Mouse (Mus musculus) heart, embryonic 10.5 days (tissue): Measurements from ENCODE around the gene Calr. TPM values are rescaled to one million over a fixed set of nuclear protein-coding genes. Genes with fewer than 3 reads are reported as not detected.

Experiments used
- DNase-seq: peaks from one replicate; pipeline ENCODE4 v3.0.0-alpha.2; 2017; ENCODE audit warnings: low spot score
- H3K27ac ChIP-seq: fragments of 300-500 bp; sonication (generic); 2 replicates; pipeline ENCODE4 v1.5.1; 2016; ENCODE audit warnings: mild to moderate bottlenecking
- H3K27me3 ChIP-seq: fragments of 300-500 bp; sonication (generic); 2 replicates; pipeline ENCODE4 v1.6.1; 2016; ENCODE audit warnings: mild to moderate bottlenecking; ENCODE audit not compliant: poor library complexity, insufficient read depth, severe bottlenecking
- H3K36me3 ChIP-seq: fragments of 300-500 bp; sonication (generic); 2 replicates; pipeline ENCODE4 v1.6.1; 2016; ENCODE audit warnings: mild to moderate bottlenecking, moderate library complexity
- H3K4me1 ChIP-seq: fragments of 300-500 bp; sonication (generic); 2 replicates; pipeline ENCODE4 v1.6.1; 2016; ENCODE audit warnings: mild to moderate bottlenecking
- H3K4me3 ChIP-seq: fragments of 300-500 bp; sonication (generic); 2 replicates; pipeline ENCODE4 v1.5.1; 2016; ENCODE audit warnings: mild to moderate bottlenecking, moderate library complexity
- H3K9me3 ChIP-seq: fragments of 300-500 bp; sonication (generic); 2 replicates; pipeline ENCODE4 v1.6.1; 2016; ENCODE audit warnings: mild to moderate bottlenecking, moderate library complexity
- WGBS: fragments of 180-500 bp; shearing (Covaris S2); methylation state at CpG from one replicate; pipeline ENCODE4 v1.1.7; 2016; 5-methylcytosine and 5-hydroxymethylcytosine counted together
- polyA plus RNA-seq: library from polyadenylated mRNA; unstranded; fragments of >200 nt; fragmentation: Nextera tagmentation; extraction: Ambion mirVana; gene quantifications from 2 replicates; pipeline ENCODE4 v1.2.1, GENCODE M21; 2016

Gene Calr
- polyA plus RNA-seq, 1 experiment from 2014 or later = 1,047 TPM

DNA sequence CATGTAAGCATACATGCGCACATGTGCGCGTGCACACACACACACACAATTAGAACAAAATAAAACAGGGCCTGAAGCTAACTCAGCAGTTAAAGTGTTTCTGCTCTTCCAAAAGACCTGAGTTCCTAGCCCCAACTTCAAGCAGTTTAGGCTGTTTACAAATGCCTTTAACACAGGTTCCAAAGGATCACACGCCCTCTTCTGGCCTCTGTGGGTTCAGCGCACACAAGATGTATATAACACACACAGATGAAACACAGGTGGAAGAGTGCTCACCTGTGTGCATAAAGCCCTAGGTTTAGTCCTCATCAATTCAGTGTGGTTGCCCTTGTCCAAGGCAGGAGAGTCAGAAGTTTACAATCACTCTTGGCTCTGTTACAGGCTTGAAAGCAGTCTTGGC is 40.7 kb downstream of the Calr start:
- H3K4me1 ChIP-seq = peaks cover 12% of the 10 kb centered on the region
- peaks cover 4% of the 10 kb centered on the region; the same call in 1 of the 2 replicates for H3K9me3 ChIP-seq
- H3K4me3 ChIP-seq = no peak overlapping the region
- DNase-seq = no peak
- WGBS = 94% methylated on average over 5 of the region's 5 CpGs
- no peaks in the 10 kb centered on the region for H3K36me3 ChIP-seq
- no peak overlapping the region for H3K27ac ChIP-seq
- H3K27me3 ChIP-seq = peaks cover 88% of the 10 kb centered on the region

DNA sequence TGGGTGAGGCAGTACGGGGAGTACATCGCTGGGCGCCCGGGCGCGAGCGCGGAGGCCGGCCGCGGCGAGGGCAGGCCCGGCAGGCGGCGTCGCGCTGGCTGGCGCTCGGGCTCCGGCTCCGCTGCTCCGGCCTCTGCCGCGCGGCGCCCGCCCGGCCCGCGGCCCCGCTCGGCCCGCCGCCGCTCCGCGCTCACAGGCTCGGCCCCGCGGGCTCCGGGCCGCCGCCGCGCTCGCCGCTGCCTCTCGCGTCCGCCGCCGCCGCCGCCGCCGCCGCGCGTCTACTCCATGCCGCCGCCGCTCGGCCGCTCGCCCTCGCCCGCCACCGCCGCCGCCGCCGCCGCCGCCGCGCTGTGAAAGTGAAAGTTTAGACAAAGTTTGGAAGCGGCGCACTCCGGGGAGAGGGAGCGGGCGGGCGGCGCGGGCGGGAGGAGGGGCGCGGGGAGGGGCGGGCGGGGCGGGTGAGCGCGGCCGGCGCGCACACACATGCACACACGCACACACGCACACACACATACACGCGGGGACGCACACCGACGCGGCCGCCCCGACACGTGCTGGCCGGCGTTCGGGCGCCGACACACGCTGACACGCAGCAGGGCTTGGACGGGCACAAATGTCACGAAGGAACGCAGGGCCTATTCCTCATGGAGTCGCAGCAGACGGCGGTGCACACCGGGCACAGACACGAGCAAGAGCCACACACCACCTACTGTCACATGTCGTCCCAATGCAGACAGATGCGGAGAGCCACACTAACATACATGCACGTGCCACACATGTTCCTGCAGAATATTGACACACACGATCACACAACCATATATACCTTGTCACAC is 46.5 kb downstream of the Calr start, which contains the start of gene Nfix:
Nfix (minus strand) TSS at position 346 of the 833 bp plus-strand sequence.
- peaks cover 95% of the 10 kb centered on the region for H3K27me3 ChIP-seq
- H3K36me3 ChIP-seq = no peaks in the 10 kb centered on the region; the same call in 1 of the 2 replicates
- 23% methylated on average over 106 of the region's 125 CpGs for WGBS
- DNase-seq = no peak
- H3K4me1 ChIP-seq = peaks cover 13% of the 10 kb centered on the region; the same call in 1 of the 2 replicates
- no peaks in the 10 kb centered on the region for H3K9me3 ChIP-seq
- peak within 1 kb of the TSS; percentile 79 for H3K27ac ChIP-seq
- peak within 1 kb of the TSS; percentile 69 for H3K4me3 ChIP-seq

DNA sequence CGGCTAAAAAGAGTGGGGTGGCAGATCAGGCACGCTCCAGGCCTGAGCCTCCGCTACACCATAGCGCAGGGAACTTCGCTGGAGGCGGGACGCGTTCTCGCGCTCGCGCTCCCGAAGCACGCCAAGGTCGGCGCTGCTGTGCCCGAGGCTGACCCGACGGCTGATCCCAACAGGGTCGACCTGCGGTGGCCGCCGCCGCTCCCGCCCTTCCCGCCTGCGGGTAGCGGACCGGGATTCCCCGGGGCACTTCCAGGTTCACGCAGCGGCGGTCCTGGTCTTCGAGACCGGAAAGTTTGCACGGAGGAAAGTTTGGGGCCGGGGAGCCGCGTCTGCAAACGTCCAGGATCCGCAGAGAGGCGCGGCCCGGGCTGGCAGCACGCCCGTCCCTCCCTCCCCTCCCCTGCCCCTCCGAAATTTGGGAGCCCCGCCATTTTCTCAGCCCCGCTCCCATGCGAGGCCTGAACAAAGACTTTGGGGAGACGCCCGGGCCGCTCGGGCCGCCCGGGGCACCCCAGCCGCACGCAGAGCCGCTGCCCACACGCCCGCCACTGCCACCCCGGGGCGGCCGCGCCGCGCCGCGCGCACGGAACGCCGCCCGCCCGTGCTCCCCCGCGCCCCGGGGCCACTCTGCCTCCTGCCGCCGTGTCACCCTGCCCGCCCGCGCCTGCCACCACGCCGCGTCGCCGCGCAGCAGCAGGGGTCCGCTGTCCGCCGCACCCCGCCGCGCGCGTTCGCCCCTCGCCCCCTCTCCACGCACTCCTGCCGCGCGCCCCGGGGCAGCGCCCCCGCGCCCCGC is 47.4 kb downstream of the Calr start:
- Histone ChIP-seq H3K9me3 (no peaks in the 10 kb centered on the region), H3K4me3 (peak overlapping the region; percentile 69), H3K27me3 (peaks cover 95% of the 10 kb centered on the region), H3K36me3 (no peaks in the 10 kb centered on the region; the same call in 1 of the 2 replicates), H3K27ac (peak overlapping the region; percentile 79), H3K4me1 (peaks cover 13% of the 10 kb centered on the region; the same call in 1 of the 2 replicates)
- under 1% methylated on average over 97 of the region's 108 CpGs for WGBS
- peak; percentile 76 for DNase-seq

DNA sequence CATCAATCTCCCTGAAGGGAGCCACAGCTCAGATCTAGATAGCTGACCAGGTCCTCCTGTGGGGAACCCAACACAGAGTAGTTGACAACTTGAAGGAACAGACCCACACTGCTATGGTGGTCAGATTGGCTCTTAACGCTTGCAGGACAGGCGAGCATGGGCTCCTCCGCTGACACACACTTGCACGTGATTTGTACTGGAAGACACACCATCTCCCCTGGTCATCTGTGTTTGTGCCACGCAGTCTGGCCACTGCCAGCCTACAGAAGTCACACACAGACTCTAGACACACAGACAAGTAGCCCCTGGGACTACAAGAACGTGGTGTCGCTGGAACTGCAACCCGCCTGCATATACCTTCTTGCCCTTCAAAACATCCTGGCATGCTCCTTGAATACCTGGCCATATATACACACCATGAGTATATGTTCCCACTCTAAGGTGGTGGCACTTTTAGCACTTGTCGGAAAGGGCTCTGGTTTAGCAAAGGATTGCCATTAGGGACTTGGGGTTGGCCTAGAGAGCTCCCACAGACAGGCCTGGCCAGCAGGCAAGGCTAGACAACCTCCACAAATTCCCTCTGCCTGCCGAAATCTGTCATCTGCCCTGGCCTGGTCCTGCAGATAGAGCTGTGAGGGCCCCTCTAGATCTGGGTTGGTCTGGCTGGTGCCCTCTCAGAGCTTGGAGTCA is 48.1 kb downstream of the Calr start:
- Histone ChIP-seq H3K4me3 (peak overlapping the region; percentile 69), H3K27ac (peak overlapping the region; percentile 79), H3K4me1 (peaks cover 18% of the 10 kb centered on the region), H3K36me3 (no peaks in the 10 kb centered on the region; the same call in 1 of the 2 replicates), H3K9me3 (no peaks in the 10 kb centered on the region), H3K27me3 (peaks cover 95% of the 10 kb centered on the region)
- no peak for DNase-seq
- WGBS = 42% methylated on average over 10 of the region's 10 CpGs

DNA sequence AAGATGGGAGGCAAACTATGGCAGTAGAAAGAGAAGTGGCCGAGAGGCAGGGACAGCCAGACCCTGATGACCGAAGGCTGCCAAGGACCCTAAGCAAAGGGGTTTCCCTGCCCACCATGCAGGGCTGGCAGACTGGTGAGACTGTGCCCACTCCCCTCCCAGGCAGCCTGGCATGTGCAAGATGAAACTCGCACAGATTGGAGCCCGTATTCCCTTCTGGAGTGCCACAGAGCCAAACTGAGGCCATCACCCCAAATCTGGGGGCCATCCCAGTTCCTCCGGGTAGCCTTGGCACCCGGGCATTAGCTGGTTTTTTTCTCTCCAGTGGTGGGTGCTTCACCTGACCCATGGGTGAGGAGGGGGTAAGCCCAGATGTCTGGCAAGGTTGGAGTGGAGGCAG is 48.8 kb downstream of the Calr start:
- Histone ChIP-seq H3K4me1 (peaks cover 18% of the 10 kb centered on the region), H3K9me3 (no peaks in the 10 kb centered on the region), H3K4me3 (no peak overlapping the region), H3K27me3 (peaks cover 95% of the 10 kb centered on the region), H3K27ac (no peak overlapping the region), H3K36me3 (no peaks in the 10 kb centered on the region; the same call in 1 of the 2 replicates)
- no peak for DNase-seq
- 66% methylated on average over 6 of the region's 6 CpGs for WGBS

DNA sequence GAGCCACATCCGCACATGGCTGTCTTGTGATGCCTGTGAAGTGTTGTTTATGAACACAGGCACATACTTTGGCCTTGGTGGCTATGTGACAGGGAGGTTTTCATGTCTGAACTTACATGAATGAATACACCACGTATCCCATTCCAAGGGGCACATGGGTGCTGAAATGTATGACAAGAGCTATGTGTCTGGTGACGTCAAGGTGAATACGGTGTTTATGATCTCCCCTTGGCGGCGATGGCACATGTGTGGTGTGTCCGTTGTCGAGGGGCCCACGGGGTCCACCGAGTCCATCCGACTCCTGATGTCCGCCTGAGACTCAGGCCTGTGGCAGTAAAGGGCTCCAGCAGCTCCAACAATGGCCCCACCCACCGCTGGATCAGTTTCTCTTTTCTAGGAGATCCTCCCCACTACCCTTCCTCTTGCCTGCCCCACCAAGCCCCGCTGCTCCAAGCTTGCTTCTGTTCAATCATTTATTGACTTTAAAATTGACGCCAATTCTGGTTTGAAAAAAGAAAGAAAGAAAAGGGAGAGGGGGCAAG is 49.4 kb downstream of the Calr start:
- WGBS = 74% methylated on average over 15 of the region's 15 CpGs
- Histone ChIP-seq H3K4me1 (peaks cover 18% of the 10 kb centered on the region), H3K36me3 (no peaks in the 10 kb centered on the region; the same call in 1 of the 2 replicates), H3K27ac (no peak overlapping the region), H3K9me3 (no peaks in the 10 kb centered on the region), H3K27me3 (peaks cover 95% of the 10 kb centered on the region), H3K4me3 (no peak overlapping the region)
- DNase-seq = no peak

DNA sequence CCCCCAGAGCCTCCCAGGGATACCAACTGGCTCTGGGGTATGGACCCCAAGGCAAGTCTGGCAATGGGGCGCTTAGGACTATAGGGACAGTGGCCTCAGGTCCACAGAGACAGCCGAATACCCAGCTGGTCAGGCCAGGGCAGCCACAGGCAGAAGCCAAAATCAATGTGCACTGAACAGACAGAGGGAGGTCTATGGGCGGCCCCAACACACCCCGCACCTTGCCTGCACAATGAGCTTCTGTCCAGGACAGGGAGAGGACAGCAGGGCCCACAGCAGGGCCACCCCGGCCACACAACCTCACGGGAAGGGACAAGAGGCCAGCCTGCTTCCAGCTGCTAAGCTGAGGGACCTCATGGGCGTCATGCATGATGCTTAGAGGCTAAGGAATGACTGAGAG is 52.2 kb downstream of the Calr start:
- no peaks in the 10 kb centered on the region for H3K9me3 ChIP-seq
- no peak overlapping the region for H3K4me3 ChIP-seq
- 51% methylated on average over 7 of the region's 7 CpGs for WGBS
- H3K27ac ChIP-seq = no peak overlapping the region
- peaks cover 100% of the 10 kb centered on the region for H3K27me3 ChIP-seq
- DNase-seq = no peak
- H3K36me3 ChIP-seq = no peaks in the 10 kb centered on the region; the same call in 1 of the 2 replicates
- peaks cover 17% of the 10 kb centered on the region for H3K4me1 ChIP-seq

DNA sequence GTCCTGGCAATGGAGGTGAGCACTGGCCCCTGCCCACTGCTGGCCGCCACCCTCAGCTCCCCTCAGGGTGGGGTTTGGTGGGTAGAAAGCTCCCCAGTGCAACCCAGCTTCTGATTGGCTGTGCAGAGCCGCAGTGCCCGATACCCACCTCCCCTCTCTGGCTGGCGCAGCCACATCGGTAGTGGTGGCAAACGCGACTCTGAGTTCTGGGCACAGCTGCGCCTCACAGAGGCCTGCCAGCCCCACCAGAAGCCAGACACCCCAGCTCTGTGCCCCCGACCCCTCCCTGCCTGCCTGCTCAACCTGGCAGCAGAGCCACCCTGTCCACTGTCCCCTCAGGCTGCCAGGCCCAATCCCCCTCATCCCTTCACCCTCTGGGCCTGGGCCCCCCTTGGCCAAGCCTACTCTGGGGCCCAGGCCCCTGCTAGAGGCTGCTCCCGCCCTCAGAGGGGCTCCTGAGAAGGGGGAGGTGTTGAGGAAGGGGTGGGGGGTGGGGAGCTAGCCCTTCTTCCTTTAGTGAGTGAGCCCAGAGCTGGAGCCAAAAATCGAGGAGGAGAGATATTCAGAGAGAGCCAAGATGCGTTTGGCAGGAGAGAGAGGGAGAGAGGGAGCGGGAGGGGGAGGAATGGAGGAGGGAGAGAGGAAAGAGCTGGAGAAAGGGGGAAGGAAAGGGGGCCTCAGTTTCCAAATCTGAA is 52.8 kb downstream of the Calr start:
- H3K36me3 ChIP-seq = no peaks in the 10 kb centered on the region; the same call in 1 of the 2 replicates
- H3K9me3 ChIP-seq = no peaks in the 10 kb centered on the region
- DNase-seq = no peak
- H3K4me3 ChIP-seq = peak overlapping the region; percentile 6; the same call in 1 of the 2 replicates
- H3K4me1 ChIP-seq = peaks cover 12% of the 10 kb centered on the region
- peaks cover 100% of the 10 kb centered on the region for H3K27me3 ChIP-seq
- WGBS = 55% methylated on average over 12 of the region's 13 CpGs
- H3K27ac ChIP-seq = peak overlapping the region; percentile 48; the same call in 1 of the 2 replicates

DNA sequence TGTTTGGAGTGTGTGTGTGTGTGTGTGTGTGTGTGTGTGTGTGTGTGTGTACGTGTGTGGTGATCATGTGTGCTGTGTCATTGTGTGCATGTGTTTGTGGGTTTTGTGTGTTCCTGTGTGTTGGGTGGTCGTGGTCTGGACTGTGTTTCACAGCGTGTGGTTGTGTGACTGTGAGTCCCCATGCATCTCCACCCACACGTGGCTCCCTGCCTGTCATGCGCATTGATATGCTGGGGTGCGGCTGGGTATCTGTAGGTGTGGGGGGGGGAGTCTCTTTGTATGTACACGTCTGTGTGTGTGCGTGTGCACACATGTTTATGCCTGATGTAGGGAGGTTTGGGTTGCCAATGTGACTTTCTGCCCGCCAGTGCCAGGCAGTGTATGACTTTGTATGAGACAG is 53.6 kb downstream of the Calr start:
- Histone ChIP-seq H3K4me3 (no peak overlapping the region), H3K36me3 (no peaks in the 10 kb centered on the region), H3K4me1 (peaks cover 9% of the 10 kb centered on the region), H3K9me3 (no peaks in the 10 kb centered on the region), H3K27me3 (peaks cover 100% of the 10 kb centered on the region), H3K27ac (no peak overlapping the region)
- no peak for DNase-seq
- WGBS = 84% methylated on average over 9 of the region's 9 CpGs

DNA sequence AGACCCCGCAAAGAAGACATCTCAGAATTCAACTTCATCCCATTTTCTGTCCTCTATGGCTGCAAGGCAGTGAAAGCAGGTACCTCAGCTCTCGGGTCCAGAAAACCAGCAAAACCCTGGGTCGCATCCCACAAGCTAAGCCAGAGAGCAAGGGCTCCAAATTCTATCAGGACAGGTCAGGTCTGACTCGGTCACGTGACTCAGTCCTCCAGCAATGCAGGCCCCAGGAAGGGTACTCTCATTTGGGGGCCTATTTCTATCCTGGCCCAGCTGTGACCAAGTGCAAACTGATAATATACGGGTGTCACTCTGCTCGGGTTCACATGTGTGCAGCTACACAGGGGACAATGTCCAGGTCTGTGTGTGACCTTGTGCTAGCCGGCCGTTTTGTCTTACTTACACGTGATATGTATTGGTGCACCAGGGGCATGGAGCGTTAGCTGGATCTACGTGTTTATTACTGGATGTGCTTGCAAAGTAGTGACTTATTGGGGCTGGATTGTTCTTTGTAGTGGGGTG is 54.2 kb downstream of the Calr start:
- DNase-seq = no peak
- H3K4me1 ChIP-seq = peaks cover 9% of the 10 kb centered on the region
- no peaks in the 10 kb centered on the region for H3K36me3 ChIP-seq
- no peak overlapping the region for H3K4me3 ChIP-seq
- WGBS = 68% methylated on average over 12 of the region's 12 CpGs
- H3K27me3 ChIP-seq = peaks cover 100% of the 10 kb centered on the region
- H3K9me3 ChIP-seq = no peaks in the 10 kb centered on the region
- H3K27ac ChIP-seq = no peak overlapping the region
